Mouse (Mus musculus) erythroblast, embryonic 14.5 days (primary cell): ENCODE data around the gene Ercc8.

Experiments used
- GATA1 ChIP-seq: IDR thresholded peaks from 2 replicates; pipeline ENCODE4 v1.6.1; 2012; ENCODE audit warnings: low read length, inconsistent platforms, mixed read lengths
- TAL1 ChIP-seq: IDR thresholded peaks from 3 replicates; pipeline ENCODE4 v1.6.1; 2012; ENCODE audit warnings: low read length, inconsistent platforms, mixed read lengths

- TF ChIP-seq GATA1 (no peak), TAL1 (no peak)
These were observed 54.0 kb downstream of the Ercc8 start for GRCm38 (mm10) chr13:108212397-108213018.
